Mouse (Mus musculus) intestine, embryonic 14.5 days (tissue): Measurements from ENCODE around the gene Exph5. TPM values are rescaled to one million over a fixed set of nuclear protein-coding genes. Genes with fewer than 3 reads are reported as not detected.

ENCODE experiments used
- ATAC-seq: fragments of 200-750 bp; cut with Nextera tagmentation; replicated peaks from 2 replicates; pipeline ENCODE4 v1.8.0; 2017; ENCODE audit warnings: low read depth, moderate number of reproducible peaks, moderate TSS enrichment, moderate library complexity; ENCODE audit not compliant: low FRiP score, low TSS enrichment
- DNase-seq: peaks from one replicate; pipeline ENCODE4 v3.0.0-alpha.2; 2018; ENCODE audit warnings: low spot score
- H3K27ac ChIP-seq: fragments of 300-500 bp; sonication (generic); 2 replicates; pipeline ENCODE4 v1.5.1; 2014; ENCODE audit warnings: low read depth, mild to moderate bottlenecking, control low read depth
- H3K27me3 ChIP-seq: fragments of 300-500 bp; sonication (generic); replicated peaks from 2 replicates; pipeline ENCODE4 v1.6.1; 2014; ENCODE audit warnings: low read length, control low read depth; ENCODE audit not compliant: control insufficient read depth, insufficient read depth
- H3K36me3 ChIP-seq: fragments of 300-500 bp; sonication (generic); 2 replicates; pipeline ENCODE4 v1.6.1; 2014; ENCODE audit warnings: low read length, control low read depth; ENCODE audit not compliant: control insufficient read depth, insufficient read depth
- H3K4me1 ChIP-seq: fragments of 300-500 bp; sonication (generic); replicated peaks from 2 replicates; pipeline ENCODE4 v1.6.1; 2014; ENCODE audit warnings: low read length, control low read depth, mixed read lengths; ENCODE audit not compliant: control insufficient read depth, insufficient read depth
- H3K4me2 ChIP-seq: fragments of 300-500 bp; sonication (generic); 2 replicates; pipeline ENCODE4 v1.6.1; 2014; ENCODE audit warnings: low read length
- H3K4me3 ChIP-seq: fragments of 300-500 bp; sonication (generic); 2 replicates; pipeline ENCODE4 v1.5.1; 2014; ENCODE audit warnings: low read depth, low read length, control low read depth, mixed read lengths
- H3K9ac ChIP-seq: fragments of 300-500 bp; sonication (generic); 2 replicates; pipeline ENCODE4 v1.6.1; 2014; ENCODE audit warnings: mild to moderate bottlenecking, low read length
- H3K9me3 ChIP-seq: fragments of 300-500 bp; sonication (generic); 2 replicates; pipeline ENCODE4 v1.6.1; 2016; ENCODE audit warnings: low read length, control low read depth; ENCODE audit not compliant: control insufficient read depth
- WGBS: fragments of 180-500 bp; shearing (Covaris S2); extraction: QIAGEN DNeasy Blood & Tissue Kit; methylation state at CpG from one replicate; pipeline ENCODE4 v1.1.7; 2014; 5-methylcytosine and 5-hydroxymethylcytosine counted together
- polyA plus RNA-seq: library from polyadenylated mRNA; unstranded; fragments of >200 nt; fragmentation: Nextera tagmentation; extraction: Ambion mirVana; gene quantifications from 2 replicates; pipeline ENCODE4 v1.2.1, GENCODE M21; 2014

Gene Exph5
- polyA plus RNA-seq, 1 experiment from 2014 or later: 4.9 TPM

DNA sequence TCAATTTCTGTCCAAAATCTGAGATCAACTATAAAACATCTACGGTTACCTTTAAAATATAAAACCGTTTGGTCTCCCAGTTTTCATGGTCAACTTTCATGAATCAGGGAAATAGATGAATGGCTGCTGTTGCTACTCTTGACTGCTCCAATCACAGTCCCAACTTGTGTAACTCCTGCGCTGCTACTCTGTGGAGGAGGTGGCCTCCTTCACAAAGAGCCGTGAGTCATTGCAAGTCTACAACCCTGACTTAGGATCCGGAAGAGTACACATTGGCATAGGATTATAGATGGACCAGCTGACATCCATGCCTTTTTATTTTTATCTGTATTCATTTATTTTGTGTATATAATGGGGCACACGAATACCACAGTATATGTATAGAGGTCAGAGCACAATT is 50.4 kb downstream of the Exph5 start:
- DNase-seq (no peak), ATAC-seq (no peak)
- no peaks in the 10 kb centered on the region for H3K36me3 ChIP-seq
- 86% methylated on average over 6 of the region's 6 CpGs for WGBS
- no peak overlapping the region for H3K4me2 ChIP-seq
- H3K27ac ChIP-seq: no peak overlapping the region
- H3K4me3 ChIP-seq: no peak overlapping the region
- peaks cover 8% of the 10 kb centered on the region; the same call in 1 of the 2 replicates for H3K9me3 ChIP-seq
- H3K9ac ChIP-seq: no peak overlapping the region
- no peaks in the 10 kb centered on the region for H3K27me3 ChIP-seq
- no peaks in the 10 kb centered on the region; the same call in 1 of the 2 replicates for H3K4me1 ChIP-seq

DNA sequence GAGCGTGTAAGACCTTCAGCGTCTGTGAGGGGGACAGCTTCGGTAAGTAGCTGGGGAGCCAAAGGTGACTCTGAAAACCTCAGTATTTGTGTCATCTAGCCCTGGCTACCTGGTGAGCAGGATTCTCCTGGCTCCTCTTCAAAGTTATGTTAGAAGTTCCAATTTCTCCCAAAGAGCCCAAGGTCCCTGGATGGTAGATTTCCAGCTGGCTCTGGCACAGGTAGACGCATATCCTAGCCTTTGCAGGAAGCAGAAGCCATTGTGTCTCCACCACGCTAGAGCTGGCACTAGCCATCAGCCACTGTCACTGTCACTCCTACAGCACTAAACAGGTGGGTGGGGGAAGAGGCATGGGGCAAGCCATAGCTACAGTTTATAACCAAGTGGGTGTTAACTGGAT is 51.7 kb downstream of the Exph5 start:
- Histone ChIP-seq H3K9me3 (peaks cover 8% of the 10 kb centered on the region; the same call in 1 of the 2 replicates), H3K9ac (no peak overlapping the region), H3K27ac (no peak overlapping the region), H3K4me3 (no peak overlapping the region), H3K4me1 (no peaks in the 10 kb centered on the region; the same call in 1 of the 2 replicates), H3K27me3 (no peaks in the 10 kb centered on the region), H3K4me2 (no peak overlapping the region), H3K36me3 (no peaks in the 10 kb centered on the region)
- WGBS: 89% methylated on average over 5 of the region's 5 CpGs
- ATAC-seq: no peak
- no peak for DNase-seq

DNA sequence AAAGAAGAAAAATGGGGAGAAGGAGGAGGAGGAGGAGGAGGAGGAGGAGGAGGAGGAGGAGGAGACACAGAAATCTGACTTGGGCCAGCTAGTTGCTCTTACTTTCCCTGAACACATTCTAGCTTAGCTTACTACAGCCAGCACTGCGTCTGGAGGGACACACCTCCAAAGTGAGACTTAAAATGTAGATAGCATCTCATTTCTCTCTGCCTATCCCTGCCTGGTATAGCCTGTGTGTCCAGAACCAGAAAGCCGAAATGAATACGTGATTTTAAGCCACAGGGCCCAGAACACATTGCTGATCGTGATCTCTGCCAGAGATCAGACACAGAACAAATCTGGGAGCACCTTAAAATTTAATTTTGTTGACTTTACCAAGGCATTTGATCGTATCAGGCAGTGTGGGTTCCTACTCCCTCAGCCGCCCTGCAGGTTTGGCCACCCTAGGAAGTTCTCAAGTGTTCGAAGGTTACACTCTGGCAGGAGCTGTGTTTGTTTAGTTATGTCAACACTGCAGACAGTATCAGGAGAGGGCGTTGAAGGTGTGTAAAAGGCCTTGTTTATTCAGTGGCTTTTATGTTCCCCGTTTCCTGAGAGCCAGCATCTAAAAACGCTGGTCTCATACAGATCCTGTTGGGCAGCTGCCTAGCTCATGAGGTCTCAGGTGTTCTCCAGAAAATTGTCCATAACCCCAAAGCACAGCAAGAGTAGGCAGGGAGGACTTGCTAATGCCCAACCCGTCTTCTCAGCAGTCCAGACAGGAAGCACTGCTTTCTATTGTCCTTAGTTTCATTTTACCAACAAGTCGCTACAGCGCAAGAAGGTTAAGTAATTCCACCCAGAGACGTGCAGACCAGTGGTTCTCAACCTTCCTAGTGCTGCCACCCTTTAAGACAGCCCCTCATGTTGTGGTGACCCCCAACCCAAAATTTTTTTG is 55.0 kb downstream of the Exph5 start:
- no peaks in the 10 kb centered on the region for H3K9me3 ChIP-seq
- H3K4me3 ChIP-seq: no peak overlapping the region
- H3K9ac ChIP-seq: no peak overlapping the region
- no peaks in the 10 kb centered on the region for H3K27me3 ChIP-seq
- 0 out of 2 replicates have a peak overlapping the region, but pooled peaks have one; percentile 3 for H3K4me2 ChIP-seq
- ATAC-seq (peak; percentile 96), DNase-seq (peak; percentile 71)
- no peaks in the 10 kb centered on the region for H3K36me3 ChIP-seq
- H3K27ac ChIP-seq: peak overlapping the region; percentile 62
- WGBS: 35% methylated on average over 14 of the region's 14 CpGs
- no peaks in the 10 kb centered on the region; the same call in 1 of the 2 replicates for H3K4me1 ChIP-seq

DNA sequence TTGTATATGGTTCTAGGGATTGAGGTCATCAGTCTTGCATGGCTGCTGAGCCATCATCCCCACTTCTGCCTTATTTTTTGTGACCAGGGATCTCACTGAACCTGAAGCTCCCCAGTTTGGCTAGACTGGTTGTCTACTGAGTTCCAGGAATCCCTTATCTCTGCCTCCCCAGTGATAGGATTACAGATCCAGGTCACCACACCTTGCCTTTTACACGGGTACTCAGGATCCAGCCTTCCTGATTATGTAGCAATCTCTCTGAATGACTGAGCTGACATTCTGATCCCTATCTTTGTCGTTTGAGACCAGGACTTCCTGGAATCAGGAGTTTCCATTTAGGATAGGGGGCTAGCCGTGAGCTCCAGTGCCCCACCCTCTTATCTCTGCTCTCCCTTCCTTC is 69.9 kb downstream of the Exph5 start:
- Histone ChIP-seq H3K27ac (no peak overlapping the region), H3K4me3 (no peak overlapping the region), H3K4me2 (no peak overlapping the region), H3K36me3 (peaks cover 6% of the 10 kb centered on the region; the same call in 1 of the 2 replicates), H3K9me3 (no peaks in the 10 kb centered on the region), H3K27me3 (no peaks in the 10 kb centered on the region), H3K4me1 (no peaks in the 10 kb centered on the region), H3K9ac (no peak overlapping the region)
- WGBS: 45% methylated on average over 3 of the region's 3 CpGs
- ATAC-seq (no peak), DNase-seq (no peak)

DNA sequence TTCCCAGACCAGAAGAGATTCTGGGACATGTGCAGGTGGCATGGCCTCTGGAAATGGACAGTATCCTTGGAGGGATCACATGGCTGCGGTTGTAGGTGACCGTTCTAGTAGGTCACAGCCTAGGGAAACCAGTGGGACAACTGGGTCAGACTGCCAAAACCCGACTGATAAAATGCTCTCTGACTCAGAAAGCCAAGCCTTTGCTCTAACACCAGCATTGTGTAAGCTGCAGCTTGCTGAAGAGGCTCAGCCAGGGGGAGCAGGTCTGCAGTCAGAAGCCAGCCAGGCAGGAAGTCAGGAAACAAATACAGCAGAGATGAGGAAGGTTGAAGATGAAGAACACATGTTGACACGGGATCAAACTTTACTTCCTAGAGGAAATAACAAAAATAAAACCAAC is 74.4 kb downstream of the Exph5 start:
- Histone ChIP-seq H3K4me2 (no peak overlapping the region), H3K4me1 (peaks cover 4% of the 10 kb centered on the region; the same call in 1 of the 2 replicates), H3K9ac (no peak overlapping the region), H3K4me3 (no peak overlapping the region), H3K27me3 (no peaks in the 10 kb centered on the region), H3K9me3 (no peaks in the 10 kb centered on the region), H3K27ac (no peak overlapping the region), H3K36me3 (peaks cover 6% of the 10 kb centered on the region; the same call in 1 of the 2 replicates)
- WGBS: 68% methylated on average over 4 of the region's 4 CpGs
- ATAC-seq (no peak), DNase-seq (no peak)

DNA sequence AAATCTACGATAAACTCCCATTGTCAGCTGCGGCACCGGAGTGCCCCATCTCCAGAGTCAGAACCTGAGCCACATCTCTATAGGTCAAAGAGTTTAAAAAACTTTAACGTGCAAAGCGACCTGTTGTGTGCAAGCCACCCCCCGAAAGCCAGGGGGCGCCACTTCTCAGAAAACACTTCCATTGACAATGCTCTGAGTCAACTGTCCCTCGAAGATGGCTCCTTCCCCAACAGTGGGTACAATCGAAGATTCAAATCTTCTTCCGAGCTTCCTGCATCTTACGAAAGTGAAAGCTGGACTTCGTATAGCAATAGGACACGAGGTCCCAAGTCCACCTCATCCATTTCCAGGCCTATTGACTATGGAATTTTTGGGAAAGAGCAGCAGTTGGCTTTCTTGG is 75.3 kb downstream of the Exph5 start:
- WGBS: 83% methylated on average over 13 of the region's 13 CpGs
- no peak for DNase-seq
- no peaks in the 10 kb centered on the region for H3K27me3 ChIP-seq
- no peak overlapping the region for H3K4me3 ChIP-seq
- H3K36me3 ChIP-seq: peaks cover 6% of the 10 kb centered on the region; the same call in 1 of the 2 replicates
- no peaks in the 10 kb centered on the region for H3K9me3 ChIP-seq
- H3K4me2 ChIP-seq: no peak overlapping the region
- ATAC-seq: no peak
- no peak overlapping the region for H3K9ac ChIP-seq
- no peak overlapping the region for H3K27ac ChIP-seq
- peaks cover 4% of the 10 kb centered on the region; the same call in 1 of the 2 replicates for H3K4me1 ChIP-seq

DNA sequence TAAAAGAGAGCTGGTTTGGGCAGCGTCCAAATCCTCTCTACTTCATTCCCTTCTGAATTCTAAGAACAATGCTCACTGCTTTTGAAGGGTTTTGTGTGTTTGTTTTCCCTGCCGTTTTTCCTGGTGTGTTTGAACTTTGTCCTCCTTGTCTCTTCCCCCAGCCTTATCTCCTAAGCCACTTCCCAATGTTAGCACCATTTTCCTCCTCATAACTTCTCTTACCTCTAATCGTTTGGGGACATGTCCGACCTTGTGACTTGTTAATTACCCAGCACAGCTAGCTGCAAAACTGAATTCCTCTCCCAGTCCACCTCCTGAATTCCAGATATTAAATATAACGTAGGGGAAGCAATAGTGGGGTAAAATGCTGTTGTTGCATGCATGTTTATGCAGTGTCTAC is 76.1 kb downstream of the Exph5 start:
- H3K9ac ChIP-seq: no peak overlapping the region
- H3K4me1 ChIP-seq: peaks cover 4% of the 10 kb centered on the region; the same call in 1 of the 2 replicates
- H3K9me3 ChIP-seq: no peaks in the 10 kb centered on the region
- H3K27me3 ChIP-seq: no peaks in the 10 kb centered on the region
- H3K27ac ChIP-seq: no peak overlapping the region
- 45% methylated on average over 5 of the region's 5 CpGs for WGBS
- ATAC-seq (no peak), DNase-seq (no peak)
- no peak overlapping the region for H3K4me3 ChIP-seq
- no peak overlapping the region for H3K4me2 ChIP-seq
- H3K36me3 ChIP-seq: peaks cover 3% of the 10 kb centered on the region; the same call in 1 of the 2 replicates

DNA sequence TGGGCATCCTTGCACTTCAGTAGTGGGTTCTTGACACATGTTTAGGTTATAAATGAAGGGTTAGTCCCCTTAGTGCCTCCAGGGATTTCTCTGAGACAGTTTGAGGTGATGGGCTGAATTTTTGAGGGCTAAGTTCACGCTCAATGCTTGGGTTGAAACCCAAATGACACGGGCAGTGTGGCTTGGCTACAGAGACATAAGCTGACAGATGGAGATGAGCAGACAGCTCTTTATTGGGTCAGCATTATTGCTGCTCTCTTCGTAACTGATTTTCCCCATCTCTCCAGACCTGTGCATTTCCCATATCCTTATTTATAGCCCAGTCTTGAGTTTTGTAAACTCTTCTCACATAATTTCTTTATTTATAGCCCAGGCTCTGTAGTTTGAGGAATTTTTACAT is 76.7 kb downstream of the Exph5 start:
- WGBS: 41% methylated on average over 3 of the region's 3 CpGs
- no peak for DNase-seq
- peaks cover 4% of the 10 kb centered on the region; the same call in 1 of the 2 replicates for H3K4me1 ChIP-seq
- H3K9ac ChIP-seq: no peak overlapping the region
- H3K9me3 ChIP-seq: no peaks in the 10 kb centered on the region
- H3K36me3 ChIP-seq: no peaks in the 10 kb centered on the region
- H3K4me2 ChIP-seq: no peak overlapping the region
- no peak overlapping the region for H3K27ac ChIP-seq
- ATAC-seq: no peak
- H3K4me3 ChIP-seq: no peak overlapping the region
- H3K27me3 ChIP-seq: no peaks in the 10 kb centered on the region
